Comparison of ENCODE assay signal across 7 mouse cellular contexts in the genomic region with DNA sequence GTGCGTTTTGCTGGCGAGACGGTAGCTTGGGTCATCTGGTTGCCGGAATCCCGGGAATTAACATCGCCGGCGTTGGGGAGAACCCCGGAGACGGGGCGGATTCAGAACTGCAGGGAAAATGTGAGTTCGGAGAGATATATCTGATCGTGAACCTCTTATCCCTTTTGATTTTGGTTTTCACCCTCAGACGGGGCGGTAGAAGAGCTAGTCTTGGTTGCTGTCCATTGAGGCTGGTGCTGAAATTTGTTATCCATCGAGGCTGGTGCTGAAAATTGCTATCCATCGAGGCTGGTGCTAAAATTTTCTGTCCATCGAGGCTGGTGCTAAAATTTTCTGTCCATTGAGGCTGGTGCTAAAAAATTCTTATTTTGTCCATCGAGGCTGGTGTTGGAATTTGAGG.
DNase-seq lines count a peak whose midpoint lies in the region.

No protein-coding gene starts in this region.

- peak; percentile 6 for DNase-seq in adipocyte (ENCODE audit: low spot score)
- peak; percentile 4 for DNase-seq in embryo, embryonic 10 days (ENCODE audit: low spot score)
- DNase-seq in forelimb bud, embryonic 11.5 days (ENCODE audit: low read depth, low spot score) = peak; percentile 3
- DNase-seq in kidney, postnatal 10 days = peak; percentile 30
- peak; percentile 26 for DNase-seq in lung, postnatal 10 days
- peak; percentile 1 for DNase-seq in retina, postnatal 1 day
- peak; percentile 6 for DNase-seq in thymus, postnatal 14 days

Comparison
In these comparisons a context has a peak if more than half of its experiments do, and no peak if none do; other contexts are left out.
1. Peak in every context shown above with its lines: DNase-seq.